In genomic region chr7:49202971-49203370, GRCm38 (mm10) we compare ENCODE assay signal across 16 mouse cellular contexts.
DNase-seq lines count a peak whose midpoint lies in the region; ATAC-seq lines count a peak whose summit lies in the region.
"Had no signal": no experiment of that assay in that cellular context is flagged by ENCODE, and none has a peak within 500 bp of the region (broad histone marks: within the 10 kb centered on the region; RNA-seq: fewer than 3 reads in every experiment).

No protein-coding gene starts in this region.

- H3K36me3 ChIP-seq in heart, embryonic 13.5 days = no peaks in the 10 kb centered on the region
- no peaks in the 10 kb centered on the region for H3K36me3 ChIP-seq in limb, embryonic 10.5 days
- H3K36me3 ChIP-seq: limb, embryonic 15.5 days; neural tube, embryonic 12.5 days had no signal

- 0 out of 2 replicates have a peak overlapping the region, but pooled peaks have one; percentile 5 for H3K9ac ChIP-seq in heart, embryonic 13.5 days
- H3K9ac ChIP-seq: forebrain, postnatal 0 days; limb, embryonic 15.5 days; neural tube, embryonic 12.5 days had no signal

- intact Hi-C loops in heart, postnatal 14 days (cut with DNase I) = no loop called here
- intact Hi-C loops in left cerebral cortex, postnatal 25 days (cut with DNase I) = no loop called here

- H3K4me1 ChIP-seq in heart, embryonic 13.5 days = peaks cover 22% of the 10 kb centered on the region
- H3K4me1 ChIP-seq in limb, embryonic 10.5 days = peaks cover 6% of the 10 kb centered on the region; the same call in 1 of the 2 replicates

- no peak overlapping the region for H3K27ac ChIP-seq in heart, embryonic 13.5 days (replicated peaks)
- 0 out of 2 replicates have a peak overlapping the region, but pooled peaks have one; percentile 2 for H3K27ac ChIP-seq in limb, embryonic 10.5 days
- H3K27ac ChIP-seq: kidney, postnatal 0 days; limb, embryonic 15.5 days; neural tube, embryonic 12.5 days had no signal

- H3K9me3 ChIP-seq in heart, embryonic 13.5 days = no peaks in the 10 kb centered on the region
- H3K9me3 ChIP-seq in limb, embryonic 10.5 days (replicated peaks) = no peaks in the 10 kb centered on the region
- H3K9me3 ChIP-seq: limb, embryonic 15.5 days; neural tube, embryonic 12.5 days had no signal

- no peak for DNase-seq in heart, postnatal 14 days
- no peak for DNase-seq in limb, embryonic 10.5 days (ENCODE audit: low spot score)
- no peak for DNase-seq in layer of hippocampus, adult 18-20 months (ENCODE audit: low spot score in 2 of 2)
- DNase-seq in left cerebral cortex, postnatal 25 days (ENCODE audit: low spot score in 2 of 2) = no peak
- DNase-seq: adrenal gland, adult 2 months; forebrain, postnatal 0 days; lung, postnatal 10 days; right cerebral cortex, postnatal 14 days; thymus, postnatal 4 days had no signal

- no peak overlapping the region for H3K4me3 ChIP-seq in heart, embryonic 13.5 days
- no peak overlapping the region for H3K4me3 ChIP-seq in limb, embryonic 10.5 days
- H3K4me3 ChIP-seq: limb, embryonic 15.5 days; neural tube, embryonic 12.5 days had no signal

- no peak overlapping the region for H3K4me2 ChIP-seq in heart, embryonic 13.5 days
- H3K4me2 ChIP-seq: limb, embryonic 15.5 days; neural tube, embryonic 12.5 days had no signal

- 47% methylated on average over 4 of the region's 4 CpGs for WGBS in heart, embryonic 13.5 days
- 77% methylated on average over 4 of the region's 4 CpGs for WGBS in limb, embryonic 10.5 days

- ATAC-seq in heart, embryonic 13.5 days (ENCODE audit: extremely low read depth, insufficient number of reproducible peaks, low FRiP score, low TSS enrichment) = no peak
- ATAC-seq in CD4-positive, CD25-positive, alpha-beta regulatory T cell, adult 4 months = peak; percentile 54
- ATAC-seq in common myeloid progenitor, adult 5-6 weeks (replicated peaks; ENCODE audit: low read depth, poor library complexity, severe bottlenecking) = peak; percentile 67
- ATAC-seq in erythroid progenitor cell, adult 5-6 weeks (replicated peaks; ENCODE audit: low FRiP score, poor library complexity, severe bottlenecking) = no peak
- ATAC-seq: forebrain, postnatal 0 days had no signal

- 0 out of 2 replicates have a peak, but pooled peaks cover 5% of the 10 kb centered on the region for H3K27me3 ChIP-seq in heart, embryonic 13.5 days (replicated peaks)
- H3K27me3 ChIP-seq in limb, embryonic 10.5 days (ENCODE audit: low read depth, poor library complexity, severe bottlenecking) = no peaks in the 10 kb centered on the region
- H3K27me3 ChIP-seq: limb, embryonic 15.5 days; neural tube, embryonic 12.5 days had no signal

Comparison
In these comparisons a context has a peak if more than half of its experiments do, and no peak if none do; other contexts are left out.
1. ATAC-seq: peak in CD4-positive, CD25-positive, alpha-beta regulatory T cell, adult 4 months (single experiment) and common myeloid progenitor, adult 5-6 weeks (single experiment); none in heart, embryonic 13.5 days (single experiment) and erythroid progenitor cell, adult 5-6 weeks (single experiment).